Mouse (Mus musculus) large intestine, adult 2 months (tissue): ENCODE results near the gene Zscan4f. TPM values are rescaled to one million over a fixed set of nuclear protein-coding genes. Genes with fewer than 3 reads are reported as not detected.
"Not testable (repeated sequence)": the region's sequence is repeated elsewhere in the genome, so short reads cannot be mapped to it uniquely, and the experiment has no call there.

Experiments used
- DNase-seq: peaks from one replicate; pipeline ENCODE4 v3.0.0-alpha.2; 2012; ENCODE audit warnings: low read depth, low spot score
- WGBS: fragments of 180-500 bp; shearing (Covaris S2); methylation state at CpG from one replicate; pipeline ENCODE4 v1.1.7; 2018; 5-methylcytosine and 5-hydroxymethylcytosine counted together
- polyA plus RNA-seq: library from polyadenylated mRNA; depleted of rRNA; stranded (reverse); fragments of >200 nt; gene quantifications from 2 replicates; pipeline ENCODE4 v1.2.3, GENCODE M21; 2012; rRNA removed

The Zscan4f gene
- not detected in 2 replicates for polyA plus RNA-seq

DNA sequence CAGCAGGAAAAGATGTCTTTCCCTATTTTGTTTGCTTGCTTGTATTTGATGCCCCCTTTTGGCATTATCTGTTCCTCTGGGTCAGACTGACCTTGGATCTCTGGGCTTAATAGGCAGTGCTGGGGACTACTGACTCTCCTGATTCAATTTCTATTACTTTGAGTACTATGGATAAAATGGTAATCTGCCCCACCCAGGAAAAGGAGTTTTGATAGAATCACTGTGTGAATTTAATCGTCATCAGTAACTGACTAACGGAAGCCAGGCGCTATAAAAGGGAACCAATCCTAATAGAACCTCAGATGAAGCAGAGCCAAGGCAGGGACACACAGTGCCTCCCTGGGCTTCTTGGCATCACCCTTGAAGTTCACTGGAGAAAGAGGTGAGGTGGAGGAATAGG is at the start of gene Zscan4f:
Gene Zscan4f (plus strand): TSS at position 301 of the 400 bp plus-strand sequence.
- WGBS = 87% methylated on average over 3 of the region's 3 CpGs
- not testable (repeated sequence) for DNase-seq

DNA sequence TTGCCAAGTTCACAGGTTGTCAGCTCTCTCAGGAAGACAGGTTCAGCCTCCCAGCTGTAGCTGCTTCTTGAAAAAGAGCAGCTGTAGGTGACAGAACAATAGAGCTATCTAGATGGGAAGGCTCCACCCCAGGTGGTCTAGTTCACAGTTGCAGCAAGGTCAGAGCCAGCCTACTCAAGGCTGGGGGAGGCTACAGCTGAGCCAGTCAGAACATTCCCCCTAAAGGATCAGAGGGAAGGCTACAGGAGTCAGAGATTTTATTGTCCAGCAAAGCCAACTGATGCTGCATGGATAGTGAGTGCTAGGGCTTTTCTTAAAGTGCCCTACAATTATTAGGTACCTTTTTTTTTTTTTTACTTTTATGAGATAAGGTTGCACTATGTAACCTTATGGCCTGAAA is 13.1 kb upstream of the Zscan4f start:
- not testable (repeated sequence) for DNase-seq

Other genes starting within 250 kb of the Zscan4f start
- not detected in 2 replicates for gene Zscan4d, start 231.8 kb upstream of the Zscan4f start, polyA plus RNA-seq
- gene Zscan4e, start 87.2 kb upstream of the Zscan4f start, polyA plus RNA-seq = not detected in 2 replicates
- not detected in 2 replicates for gene Zscan4-ps2, start 116.4 kb downstream of the Zscan4f start, polyA plus RNA-seq
- not detected in 2 replicates for gene Zscan4-ps3, start 211.4 kb downstream of the Zscan4f start, polyA plus RNA-seq